ENCODE assay signal across 20 mouse cellular contexts in the genomic region with DNA sequence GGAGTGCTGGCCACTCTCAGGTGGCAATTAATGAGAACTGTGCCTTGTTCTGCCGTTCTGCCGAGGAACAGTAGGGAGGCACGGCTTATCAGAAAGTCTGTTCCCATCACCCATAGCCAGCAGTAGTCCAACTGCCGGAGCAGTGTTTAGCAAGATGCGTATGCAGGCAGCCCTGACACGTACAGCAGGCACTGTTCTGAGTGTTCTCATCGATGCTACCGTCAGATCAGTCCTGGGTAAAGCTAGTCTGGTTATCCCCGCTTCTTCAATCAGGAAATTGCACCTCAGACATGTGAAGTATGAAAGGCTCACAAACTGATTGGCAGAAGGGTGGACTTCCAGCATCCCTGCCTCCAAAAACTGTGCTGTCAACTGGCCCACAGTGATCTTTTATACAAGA.
"Had no signal": no experiment of that assay in that cellular context is flagged by ENCODE, and none has a peak within 500 bp of the region (broad histone marks: within the 10 kb centered on the region; RNA-seq: fewer than 3 reads in every experiment).

No protein-coding gene starts in this region.

- ATAC-seq: intestine, embryonic 15.5 days had no signal

- H3K36me3 ChIP-seq: intestine, embryonic 15.5 days; kidney, embryonic 15.5 days; liver, embryonic 13.5 days; neural tube, embryonic 13.5 days; stomach, embryonic 15.5 days had no signal

- H3K27me3 ChIP-seq: intestine, embryonic 15.5 days; kidney, embryonic 15.5 days; liver, embryonic 13.5 days; neural tube, embryonic 13.5 days; stomach, embryonic 15.5 days had no signal

- H3K4me2 ChIP-seq: intestine, embryonic 15.5 days; kidney, embryonic 15.5 days; liver, embryonic 13.5 days; midbrain, embryonic 11.5 days; neural tube, embryonic 13.5 days; stomach, embryonic 15.5 days had no signal

- H3K4me3 ChIP-seq: intestine, embryonic 15.5 days; kidney, embryonic 15.5 days; left cerebral cortex, adult 2 months; liver, embryonic 13.5 days; myocyte; neural tube, embryonic 13.5 days; stomach, embryonic 15.5 days had no signal

- H3K9ac ChIP-seq: intestine, embryonic 15.5 days; kidney, embryonic 15.5 days; liver, embryonic 13.5 days; neural tube, embryonic 13.5 days; stomach, embryonic 15.5 days had no signal

- DNase-seq: kidney, adult 11 months; kidney, adult 8-10 months; kidney, postnatal 10 days; kidney, postnatal 36 days; liver, embryonic 13.5 days; lung, adult 2 months; lung, postnatal 14 days; lung, postnatal 4 days; midbrain, embryonic 14.5 days; retina, postnatal 1 day; right cerebral cortex, postnatal 25 days; spleen, adult 18-20 months; thymus, postnatal 25 days had no signal

- H3K4me1 ChIP-seq: intestine, embryonic 15.5 days; kidney, embryonic 15.5 days; liver, embryonic 13.5 days; neural tube, embryonic 13.5 days; stomach, embryonic 15.5 days had no signal

- H3K27ac ChIP-seq: intestine, embryonic 15.5 days; kidney, embryonic 15.5 days; left cerebral cortex, adult 2 months; liver, embryonic 13.5 days; neural tube, embryonic 13.5 days; stomach, embryonic 15.5 days had no signal

- H3K9me3 ChIP-seq: intestine, embryonic 15.5 days; kidney, embryonic 15.5 days; liver, embryonic 13.5 days; neural tube, embryonic 13.5 days; stomach, embryonic 15.5 days had no signal
